Mouse (Mus musculus): ENCODE measurements at regions not wholly inside any gene's neighbourhood (a gene's known extent, or its start where the extent isn't known, plus 50 kb on each side); places are given as distances from the start of the nearest gene placed in this dataset.

- 77% methylated on average over 3 of the region's 3 CpGs for WGBS
- Histone ChIP-seq H3K4me2 (replicated peaks; ENCODE audit: low read depth, low read length) (no peak overlapping the region), H3K4me3 (ENCODE audit: low read depth, low read length) (no peak overlapping the region), H3K27ac (ENCODE audit: low read depth, low read length) (no peak overlapping the region), H3K9ac (ENCODE audit: low read depth, low read length) (no peak overlapping the region), H3K9me3 (ENCODE audit: control insufficient read depth, low read length) (no peaks in the 10 kb centered on the region), H3K4me1 (replicated peaks; ENCODE audit: control insufficient read depth, insufficient read depth, low read length) (no peaks in the 10 kb centered on the region), H3K36me3 (ENCODE audit: control insufficient read depth, insufficient read depth, low read length) (no peaks in the 10 kb centered on the region), H3K27me3 (ENCODE audit: control insufficient read depth, insufficient read depth, low read length) (no peaks in the 10 kb centered on the region)
- ATAC-seq (ENCODE audit: low FRiP score) (0 out of 2 replicates have a peak, but pooled peaks have one; percentile 27), DNase-seq (ENCODE audit: low spot score) (no peak)
These were observed 81.7 kb upstream of the Cers4 start for GRCm38 (mm10) chr8:4411126-4411525.

GRCm38 (mm10) chr8:4411836-4412235 lies 81.0 kb upstream of the Cers4 start:
- WGBS = 87% methylated on average over 2 of the region's 2 CpGs
- Histone ChIP-seq H3K4me1 (replicated peaks; ENCODE audit: control insufficient read depth, insufficient read depth, low read length) (no peaks in the 10 kb centered on the region), H3K4me2 (replicated peaks; ENCODE audit: low read depth, low read length) (no peak overlapping the region), H3K9ac (ENCODE audit: low read depth, low read length) (no peak overlapping the region), H3K36me3 (ENCODE audit: control insufficient read depth, insufficient read depth, low read length) (no peaks in the 10 kb centered on the region), H3K9me3 (ENCODE audit: control insufficient read depth, low read length) (no peaks in the 10 kb centered on the region), H3K4me3 (ENCODE audit: low read depth, low read length) (no peak overlapping the region), H3K27me3 (ENCODE audit: control insufficient read depth, insufficient read depth, low read length) (no peaks in the 10 kb centered on the region), H3K27ac (ENCODE audit: low read depth, low read length) (no peak overlapping the region)
- no peak for ATAC-seq (ENCODE audit: low FRiP score)
- DNase-seq (ENCODE audit: low spot score) = no peak

- DNase-seq (ENCODE audit: low spot score) (peak; percentile 41), ATAC-seq (ENCODE audit: low FRiP score) (peak; percentile 58)
- Histone ChIP-seq H3K27ac (ENCODE audit: low read depth, low read length) (no peak overlapping the region), H3K9ac (ENCODE audit: low read depth, low read length) (no peak overlapping the region), H3K4me1 (replicated peaks; ENCODE audit: control insufficient read depth, insufficient read depth, low read length) (no peaks in the 10 kb centered on the region), H3K4me2 (replicated peaks; ENCODE audit: low read depth, low read length) (no peak overlapping the region), H3K27me3 (ENCODE audit: control insufficient read depth, insufficient read depth, low read length) (no peaks in the 10 kb centered on the region), H3K9me3 (ENCODE audit: control insufficient read depth, low read length) (no peaks in the 10 kb centered on the region), H3K4me3 (ENCODE audit: low read depth, low read length) (no peak overlapping the region), H3K36me3 (ENCODE audit: control insufficient read depth, insufficient read depth, low read length) (no peaks in the 10 kb centered on the region)
- 59% methylated on average over 6 of the region's 6 CpGs for WGBS
These were observed 79.6 kb upstream of the Cers4 start for GRCm38 (mm10) chr8:4413206-4413605.

GRCm38 (mm10) chr8:4413764-4414163 lies 79.1 kb upstream of the Cers4 start:
- no peaks in the 10 kb centered on the region for H3K9me3 ChIP-seq (ENCODE audit: control insufficient read depth, low read length)
- peak; percentile 60 for ATAC-seq (ENCODE audit: low FRiP score)
- WGBS = 24% methylated on average over 4 of the region's 4 CpGs
- H3K36me3 ChIP-seq (ENCODE audit: control insufficient read depth, insufficient read depth, low read length) = no peaks in the 10 kb centered on the region
- no peaks in the 10 kb centered on the region for H3K27me3 ChIP-seq (ENCODE audit: control insufficient read depth, insufficient read depth, low read length)
- H3K4me2 ChIP-seq (replicated peaks; ENCODE audit: low read depth, low read length) = no peak overlapping the region
- DNase-seq (ENCODE audit: low spot score) = no peak
- no peak overlapping the region for H3K4me3 ChIP-seq (ENCODE audit: low read depth, low read length)
- no peak overlapping the region for H3K27ac ChIP-seq (ENCODE audit: low read depth, low read length)
- H3K4me1 ChIP-seq (replicated peaks; ENCODE audit: control insufficient read depth, insufficient read depth, low read length) = no peaks in the 10 kb centered on the region
- no peak overlapping the region for H3K9ac ChIP-seq (ENCODE audit: low read depth, low read length)

- DNase-seq (ENCODE audit: low spot score) (no peak), ATAC-seq (ENCODE audit: low FRiP score) (no peak)
- H3K27me3 ChIP-seq (ENCODE audit: control insufficient read depth, insufficient read depth, low read length) = no peaks in the 10 kb centered on the region
- no peak overlapping the region for H3K27ac ChIP-seq (ENCODE audit: low read depth, low read length)
- H3K9ac ChIP-seq (ENCODE audit: low read depth, low read length) = no peak overlapping the region
- no peak overlapping the region for H3K4me3 ChIP-seq (ENCODE audit: low read depth, low read length)
- no peak overlapping the region for H3K4me2 ChIP-seq (replicated peaks; ENCODE audit: low read depth, low read length)
- 84% methylated on average over 3 of the region's 3 CpGs for WGBS
- H3K4me1 ChIP-seq (replicated peaks; ENCODE audit: control insufficient read depth, insufficient read depth, low read length) = no peaks in the 10 kb centered on the region
- H3K36me3 ChIP-seq (ENCODE audit: control insufficient read depth, insufficient read depth, low read length) = no peaks in the 10 kb centered on the region
- H3K9me3 ChIP-seq (ENCODE audit: control insufficient read depth, low read length) = no peaks in the 10 kb centered on the region
These were observed 75.7 kb upstream of the Cers4 start for GRCm38 (mm10) chr8:4417141-4417540.

GRCm38 (mm10) chr8:4433161-4433560 lies 59.7 kb upstream of the Cers4 start:
- Histone ChIP-seq H3K36me3 (ENCODE audit: control insufficient read depth, insufficient read depth, low read length) (no peaks in the 10 kb centered on the region), H3K27ac (ENCODE audit: low read depth, low read length) (no peak overlapping the region), H3K4me1 (replicated peaks; ENCODE audit: control insufficient read depth, insufficient read depth, low read length) (no peaks in the 10 kb centered on the region), H3K4me3 (ENCODE audit: low read depth, low read length) (no peak overlapping the region), H3K9ac (ENCODE audit: low read depth, low read length) (no peak overlapping the region), H3K9me3 (ENCODE audit: control insufficient read depth, low read length) (no peaks in the 10 kb centered on the region), H3K4me2 (replicated peaks; ENCODE audit: low read depth, low read length) (no peak overlapping the region), H3K27me3 (ENCODE audit: control insufficient read depth, insufficient read depth, low read length) (no peaks in the 10 kb centered on the region)
- DNase-seq (ENCODE audit: low spot score) = no peak
- ATAC-seq (ENCODE audit: low FRiP score) = no peak
- 94% methylated on average over 2 of the region's 2 CpGs for WGBS

DNA sequence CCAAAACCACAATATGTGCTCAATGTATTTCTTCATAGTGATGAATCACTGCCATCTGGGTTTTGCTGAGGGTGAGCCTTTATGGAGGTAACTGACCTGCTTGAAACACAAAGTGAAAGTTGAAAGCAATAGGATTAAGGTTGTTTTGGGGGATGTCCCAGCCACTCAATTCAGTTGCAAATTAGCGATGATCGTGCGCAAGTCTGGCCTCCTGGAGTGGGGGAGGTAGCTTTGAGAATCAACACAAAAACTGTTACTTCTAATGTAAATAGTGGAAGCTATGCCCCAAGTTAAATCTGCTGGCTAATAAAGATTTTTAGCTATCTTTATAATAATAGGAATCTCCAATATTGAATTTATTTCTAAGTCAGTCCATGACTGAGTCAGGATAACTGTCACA lies 56.3 kb upstream of the Cers4 start:
- no peaks in the 10 kb centered on the region for H3K4me1 ChIP-seq (replicated peaks; ENCODE audit: control insufficient read depth, insufficient read depth, low read length)
- H3K27ac ChIP-seq (ENCODE audit: low read depth, low read length) = no peak overlapping the region
- no peaks in the 10 kb centered on the region for H3K36me3 ChIP-seq (ENCODE audit: control insufficient read depth, insufficient read depth, low read length)
- H3K9me3 ChIP-seq (ENCODE audit: control insufficient read depth, low read length) = no peaks in the 10 kb centered on the region
- WGBS = 62% methylated on average over 3 of the region's 3 CpGs
- H3K4me2 ChIP-seq (replicated peaks; ENCODE audit: low read depth, low read length) = no peak overlapping the region
- H3K27me3 ChIP-seq (ENCODE audit: control insufficient read depth, insufficient read depth, low read length) = no peaks in the 10 kb centered on the region
- no peak overlapping the region for H3K9ac ChIP-seq (ENCODE audit: low read depth, low read length)
- ATAC-seq (ENCODE audit: low FRiP score) = no peak
- no peak for DNase-seq (ENCODE audit: low spot score)
- no peak overlapping the region for H3K4me3 ChIP-seq (ENCODE audit: low read depth, low read length)

Measured in hindbrain, embryonic 11.5 days (tissue).